Mouse (Mus musculus): ENCODE measurements at regions not wholly inside any gene's neighbourhood (a gene's known extent, or its start where the extent isn't known, plus 50 kb on each side); places are given as distances from the start of the nearest gene placed in this dataset.

GRCm38 (mm10) chr6:22444220-22444619 is 88.2 kb upstream of the Fam3c start:
- H3K79me2 ChIP-seq (replicated peaks; ENCODE audit: control insufficient read depth, insufficient read depth, low read length), result no peaks in the 10 kb centered on the region
- no peak overlapping the region for H3K27ac ChIP-seq
- no peak overlapping the region for H3K9ac ChIP-seq (ENCODE audit: low read depth, low read length)
- no peak overlapping the region for H3K4me3 ChIP-seq
- H3K36me3 ChIP-seq (ENCODE audit: control insufficient read depth, insufficient read depth, low read length), result no peaks in the 10 kb centered on the region
- intact Hi-C loops (cut with DNase I), result no loop called here
- DNase-seq, result no peak
- H3K27me3 ChIP-seq (ENCODE audit: control insufficient read depth, insufficient read depth, low read length), result no peaks in the 10 kb centered on the region
- no peaks in the 10 kb centered on the region for H3K4me1 ChIP-seq (ENCODE audit: control insufficient read depth, insufficient read depth, low read length)
- no peak for TF ChIP-seq POLR2A (IDR thresholded peaks at IDR 0.05; ENCODE audit: insufficient read depth, low read depth, low read length)
- WGBS, result 92% methylated on average over 12 of the region's 12 CpGs

- 35% methylated on average over 8 of the region's 8 CpGs for WGBS
- no peaks in the 10 kb centered on the region for H3K36me3 ChIP-seq (ENCODE audit: control insufficient read depth, insufficient read depth, low read length)
- no peak for DNase-seq
- no peaks in the 10 kb centered on the region for H3K79me2 ChIP-seq (replicated peaks; ENCODE audit: control insufficient read depth, insufficient read depth, low read length)
- no peak overlapping the region for H3K9ac ChIP-seq (ENCODE audit: low read depth, low read length)
- no peak overlapping the region for H3K4me3 ChIP-seq
- H3K27me3 ChIP-seq (ENCODE audit: control insufficient read depth, insufficient read depth, low read length), result no peaks in the 10 kb centered on the region
- no peak overlapping the region for H3K27ac ChIP-seq
- intact Hi-C loops (cut with DNase I), result no loop called here
- TF ChIP-seq CTCF (IDR thresholded peaks at IDR 0.05) (no peak), POLR2A (IDR thresholded peaks at IDR 0.05; ENCODE audit: insufficient read depth, low read depth, low read length) (no peak), EP300 (IDR thresholded peaks at IDR 0.05; ENCODE audit: insufficient read depth, low read depth, low read length) (no peak)
- H3K4me1 ChIP-seq (ENCODE audit: control insufficient read depth, insufficient read depth, low read length), result no peaks in the 10 kb centered on the region
Measured at GRCm38 (mm10) chr6:22443573-22443972, 87.5 kb upstream of the Fam3c start.

- H3K27me3 ChIP-seq (ENCODE audit: control insufficient read depth, insufficient read depth, low read length), result no peaks in the 10 kb centered on the region
- no peak overlapping the region for H3K9ac ChIP-seq (ENCODE audit: low read depth, low read length)
- TF ChIP-seq CTCF (IDR thresholded peaks at IDR 0.05) (no peak), EP300 (IDR thresholded peaks at IDR 0.05; ENCODE audit: insufficient read depth, low read depth, low read length) (no peak), POLR2A (IDR thresholded peaks at IDR 0.05; ENCODE audit: insufficient read depth, low read depth, low read length) (no peak)
- 71% methylated on average over 3 of the region's 3 CpGs for WGBS
- H3K79me2 ChIP-seq (replicated peaks; ENCODE audit: control insufficient read depth, insufficient read depth, low read length), result no peaks in the 10 kb centered on the region
- no peak overlapping the region for H3K4me3 ChIP-seq
- intact Hi-C loops (cut with DNase I), result no loop called here
- no peak overlapping the region for H3K27ac ChIP-seq
- H3K4me1 ChIP-seq (ENCODE audit: control insufficient read depth, insufficient read depth, low read length), result no peaks in the 10 kb centered on the region
- no peaks in the 10 kb centered on the region for H3K36me3 ChIP-seq (ENCODE audit: control insufficient read depth, insufficient read depth, low read length)
- no peak for DNase-seq
Measured at GRCm38 (mm10) chr6:22443170-22443569, 87.1 kb upstream of the Fam3c start.

- intact Hi-C loops (cut with DNase I), result no loop called here
- 88% methylated on average over 8 of the region's 8 CpGs for WGBS
- DNase-seq, result no peak
Measured at GRCm38 (mm10) chr6:22442591-22442990, 86.5 kb upstream of the Fam3c start.

GRCm38 (mm10) chr6:22439871-22440270 is 83.8 kb upstream of the Fam3c start:
- no peak overlapping the region for H3K9ac ChIP-seq (ENCODE audit: low read depth, low read length)
- H3K27ac ChIP-seq, result no peak overlapping the region
- DNase-seq, result no peak
- no peaks in the 10 kb centered on the region for H3K79me2 ChIP-seq (replicated peaks; ENCODE audit: control insufficient read depth, insufficient read depth, low read length)
- H3K27me3 ChIP-seq (ENCODE audit: control insufficient read depth, insufficient read depth, low read length), result no peaks in the 10 kb centered on the region
- intact Hi-C loops (cut with DNase I), result no loop called here
- WGBS, result 78% methylated on average over 9 of the region's 9 CpGs
- no peak overlapping the region for H3K4me3 ChIP-seq
- no peaks in the 10 kb centered on the region for H3K4me1 ChIP-seq (ENCODE audit: control insufficient read depth, insufficient read depth, low read length)
- TF ChIP-seq CTCF (IDR thresholded peaks at IDR 0.05) (no peak), POLR2A (IDR thresholded peaks at IDR 0.05; ENCODE audit: insufficient read depth, low read depth, low read length) (no peak), EP300 (IDR thresholded peaks at IDR 0.05; ENCODE audit: insufficient read depth, low read depth, low read length) (no peak)
- H3K36me3 ChIP-seq (ENCODE audit: control insufficient read depth, insufficient read depth, low read length), result no peaks in the 10 kb centered on the region

More at GRCm38 (mm10) chr6:22442591-22442990, 86.5 kb upstream of the Fam3c start:
- H3K79me2 ChIP-seq (replicated peaks; ENCODE audit: control insufficient read depth, insufficient read depth, low read length), result no peaks in the 10 kb centered on the region
- H3K36me3 ChIP-seq (ENCODE audit: control insufficient read depth, insufficient read depth, low read length), result no peaks in the 10 kb centered on the region
- H3K27me3 ChIP-seq (ENCODE audit: control insufficient read depth, insufficient read depth, low read length), result no peaks in the 10 kb centered on the region
- no peaks in the 10 kb centered on the region for H3K4me1 ChIP-seq (ENCODE audit: control insufficient read depth, insufficient read depth, low read length)
- no peak overlapping the region for H3K4me3 ChIP-seq
- H3K27ac ChIP-seq, result no peak overlapping the region
- H3K9ac ChIP-seq (ENCODE audit: low read depth, low read length), result no peak overlapping the region
- no peak for TF ChIP-seq EP300 (IDR thresholded peaks at IDR 0.05; ENCODE audit: insufficient read depth, low read depth, low read length)
- TF ChIP-seq CTCF (IDR thresholded peaks at IDR 0.05), result no peak
- TF ChIP-seq POLR2A (IDR thresholded peaks at IDR 0.05; ENCODE audit: insufficient read depth, low read depth, low read length), result no peak

GRCm38 (mm10) chr6:22429026-22429425 is 73.0 kb upstream of the Fam3c start:
- Histone ChIP-seq H3K4me1 (ENCODE audit: control insufficient read depth, insufficient read depth, low read length) (no peaks in the 10 kb centered on the region), H3K27me3 (ENCODE audit: control insufficient read depth, insufficient read depth, low read length) (no peaks in the 10 kb centered on the region), H3K27ac (no peak overlapping the region), H3K9ac (ENCODE audit: low read depth, low read length) (no peak overlapping the region), H3K79me2 (replicated peaks; ENCODE audit: control insufficient read depth, insufficient read depth, low read length) (no peaks in the 10 kb centered on the region), H3K36me3 (ENCODE audit: control insufficient read depth, insufficient read depth, low read length) (no peaks in the 10 kb centered on the region), H3K4me3 (no peak overlapping the region)
- intact Hi-C loops (cut with DNase I), result no loop called here
- DNase-seq, result no peak
- TF ChIP-seq CTCF (IDR thresholded peaks at IDR 0.05) (no peak), POLR2A (IDR thresholded peaks at IDR 0.05; ENCODE audit: insufficient read depth, low read depth, low read length) (no peak), EP300 (IDR thresholded peaks at IDR 0.05; ENCODE audit: insufficient read depth, low read depth, low read length) (no peak)
- 37% methylated on average over 3 of the region's 3 CpGs for WGBS

Measured in heart, adult 2 months (tissue).